Mouse (Mus musculus) left cerebral cortex, adult 2 months (tissue): ENCODE data around the gene Chst12. TPM values are rescaled to one million over a fixed set of nuclear protein-coding genes. Genes with fewer than 3 reads are reported as not detected.
"Not testable (repeated sequence)": the region's sequence is repeated elsewhere in the genome, so short reads cannot be mapped to it uniquely, and the experiment has no call there.

Experiments
- DNase-seq, 2 experiments: peaks; one replicate each; pipeline ENCODE4 v3.0.0; 2021 to 2022; ENCODE audit warnings: low spot score in 2 of 2, mixed read lengths in 1 of 2; ENCODE audit errors: extremely low spot score in 1 of 2
- H3K27ac ChIP-seq: fragments of 200-600 bp; 2 replicates; pipeline ENCODE4 v1.8.1; 2022
- H3K4me3 ChIP-seq: fragments of 200-600 bp; 2 replicates; pipeline ENCODE4 v1.8.1; 2022
- CTCF ChIP-seq: fragments of 200-600 bp; IDR thresholded peaks from 2 replicates; pipeline ENCODE4 v1.8.1; 2022; ENCODE audit warnings: antibody characterized with exemption, mild to moderate bottlenecking, moderate library complexity
- intact Hi-C: fragments of 180-260 bp; cut with DNase I; formaldehyde crosslinking; loops from one replicate; pipeline ENCODE4 v1.15.1; 2025
- long read RNA-seq, 2 experiments: library from polyadenylated mRNA; stranded (forward); transcript quantifications; one replicate each; pipeline ENCODE4 v2.0.0; 2021; ENCODE audit warnings: borderline mapping rate in 2 of 2
- total RNA-seq, 2 experiments: library from RNA; stranded (reverse); gene quantifications; 2 replicates each; pipeline ENCODE4 v1.2.3; 2021

Gene Chst12
- 10 to 100 TPM; 16.2 to 17.5 TPM for total RNA-seq
- long read RNA-seq, experiment 1, transcript Chst12-201 (2 exons, 2,331 nt): major isoform, 29 of 35 reads
- long read RNA-seq, experiment 1, transcript Chst12-202 (2 exons, 766 nt): minor isoform, 5 of 35 reads
- long read RNA-seq, experiment 1, partial matches to known transcripts: 0 of 35 reads
- long read RNA-seq, experiment 1, other reads (novel, unspliced or antisense): 1 of 35 reads
- long read RNA-seq, experiment 2, transcript Chst12-201 (2 exons, 2,331 nt): major isoform, 19 of 22 reads
- long read RNA-seq, experiment 2, partial matches to known transcripts: 0 of 22 reads
- long read RNA-seq, experiment 2, other reads (novel, unspliced or antisense): 2 of 22 reads

DNA sequence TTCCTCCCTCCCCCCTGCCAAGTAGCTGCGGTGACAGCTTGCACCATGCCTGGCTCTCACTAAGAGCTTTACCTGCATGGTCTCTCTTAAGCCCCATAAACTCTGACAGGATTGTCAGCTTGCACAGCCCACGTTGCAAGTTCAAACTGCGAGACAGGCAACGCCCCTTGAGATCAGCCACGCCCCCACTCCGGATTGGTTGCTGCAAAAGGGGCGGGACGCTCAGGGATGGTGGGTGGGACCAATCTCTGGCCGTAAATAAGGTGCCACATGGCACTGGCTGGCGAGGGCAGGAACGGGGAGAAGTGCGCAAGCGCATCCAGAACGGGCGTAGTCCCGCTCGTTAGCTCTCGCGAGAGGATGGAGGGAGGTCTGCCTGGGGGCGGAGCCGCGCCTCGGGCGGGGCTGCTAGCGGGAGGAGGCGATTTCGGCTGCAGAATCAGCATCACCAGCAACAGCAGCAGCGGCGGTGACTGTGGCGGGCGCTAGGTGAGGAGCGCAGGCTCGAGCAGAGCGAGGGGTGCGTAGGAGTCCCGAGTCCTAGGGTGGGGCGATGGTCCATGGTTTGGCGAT lies at the start of gene Chst12:
Gene Chst12, plus strand, starts transcription at position 343 of the 573 bp plus-strand sequence.
- H3K27ac ChIP-seq: peak within 1 kb of the TSS; percentile 80
- peak within 1 kb of the TSS; percentile 54 for H3K4me3 ChIP-seq
- no peak for TF ChIP-seq CTCF
- peak; percentile 99 for DNase-seq
- intact Hi-C loops: loop anchor here (2.0 kb wide), 1 partner anchor 86 kb away; the partner anchor contains the start of gene Eif3b

DNA sequence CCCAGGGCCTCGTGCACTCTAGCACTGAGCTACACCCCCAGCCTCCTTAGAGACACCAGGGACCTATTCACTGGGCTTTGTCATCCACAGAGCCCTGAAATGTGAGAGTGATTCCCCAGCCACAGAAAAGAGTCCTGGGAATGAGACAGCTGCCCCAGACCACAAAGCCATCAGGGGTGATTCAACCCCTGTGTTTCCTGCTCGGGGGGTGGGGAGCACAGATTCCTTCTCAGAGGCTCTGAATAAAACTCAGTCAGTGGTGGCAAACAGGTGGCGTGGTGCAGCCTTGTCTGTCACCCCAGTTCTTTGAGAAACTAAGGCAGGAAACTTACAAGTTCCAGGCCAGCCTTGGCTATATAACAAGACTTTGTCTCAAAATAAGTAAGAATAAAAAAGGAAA lies 43.9 kb upstream of the Chst12 start:
- intact Hi-C loops: no loop called here
- no peak for TF ChIP-seq CTCF
- no peak for DNase-seq
- H3K4me3 ChIP-seq: no peak overlapping the region
- H3K27ac ChIP-seq: no peak overlapping the region

DNA sequence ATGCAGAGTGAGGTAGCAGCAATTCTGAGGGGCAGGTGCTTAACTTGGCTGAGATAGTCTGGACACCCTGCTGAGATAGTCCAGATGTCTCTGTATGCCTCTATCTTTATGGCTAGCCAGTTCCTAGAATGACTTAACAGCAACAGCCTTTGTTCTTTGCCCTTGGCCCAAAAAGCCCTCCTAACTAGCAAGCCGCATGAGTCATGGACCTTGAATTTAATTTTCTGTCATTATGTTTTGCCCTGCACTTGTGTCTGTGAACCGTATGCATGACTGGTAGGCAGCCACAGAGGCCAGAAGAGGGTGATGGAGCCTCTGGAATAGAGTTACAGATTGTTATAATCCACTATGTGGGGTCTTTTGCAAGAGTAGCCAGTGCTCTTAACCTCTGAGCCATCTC lies 42.2 kb upstream of the Chst12 start:
- H3K4me3 ChIP-seq, DNase-seq, H3K27ac ChIP-seq, intact Hi-C loops: not testable (repeated sequence)

DNA sequence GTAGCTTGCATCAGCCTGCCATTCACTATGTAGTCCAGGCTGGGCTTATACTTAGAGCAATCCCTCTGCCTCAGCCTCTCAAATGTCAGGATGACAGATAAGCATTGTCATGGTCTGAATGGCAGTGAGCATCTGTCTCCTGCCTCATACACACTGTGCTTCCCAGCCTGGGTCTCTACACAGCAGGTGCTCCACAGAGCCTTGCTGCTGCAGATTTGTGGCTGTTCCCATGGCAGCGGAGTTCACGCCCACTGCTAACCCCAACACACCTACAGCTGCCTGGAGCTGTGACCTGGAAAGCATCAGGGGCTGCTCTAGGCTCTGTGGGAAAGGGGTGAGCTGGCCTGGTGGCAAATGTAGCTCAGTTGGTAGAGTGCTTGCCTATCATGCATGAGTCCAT lies 40.4 kb upstream of the Chst12 start:
- no peak overlapping the region for H3K27ac ChIP-seq
- TF ChIP-seq CTCF: no peak
- DNase-seq: no peak
- no peak overlapping the region for H3K4me3 ChIP-seq
- intact Hi-C loops: no loop called here

DNA sequence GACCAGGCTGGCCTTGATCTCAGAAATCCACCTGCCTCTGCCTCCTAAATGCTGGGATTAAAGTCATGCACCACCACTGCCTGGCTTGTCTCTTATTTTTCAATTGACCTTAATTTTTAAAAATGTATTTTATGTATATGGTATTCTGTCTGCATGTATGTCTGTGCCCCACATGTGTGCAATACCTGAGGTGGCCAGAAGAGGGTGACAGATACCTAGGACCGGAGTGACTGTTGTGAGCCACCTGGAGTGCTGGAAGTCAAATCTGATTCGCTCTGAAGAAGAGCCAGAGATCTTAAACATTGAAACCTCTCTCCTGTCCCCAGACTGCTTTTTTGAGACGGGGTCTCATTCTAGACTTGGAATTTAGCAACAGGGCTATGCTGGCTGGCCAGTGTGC lies 33.0 kb upstream of the Chst12 start:
- intact Hi-C loops: no loop called here
- DNase-seq: no peak
- Histone ChIP-seq H3K27ac (no peak overlapping the region), H3K4me3 (no peak overlapping the region)
- peak; percentile 13 for TF ChIP-seq CTCF

DNA sequence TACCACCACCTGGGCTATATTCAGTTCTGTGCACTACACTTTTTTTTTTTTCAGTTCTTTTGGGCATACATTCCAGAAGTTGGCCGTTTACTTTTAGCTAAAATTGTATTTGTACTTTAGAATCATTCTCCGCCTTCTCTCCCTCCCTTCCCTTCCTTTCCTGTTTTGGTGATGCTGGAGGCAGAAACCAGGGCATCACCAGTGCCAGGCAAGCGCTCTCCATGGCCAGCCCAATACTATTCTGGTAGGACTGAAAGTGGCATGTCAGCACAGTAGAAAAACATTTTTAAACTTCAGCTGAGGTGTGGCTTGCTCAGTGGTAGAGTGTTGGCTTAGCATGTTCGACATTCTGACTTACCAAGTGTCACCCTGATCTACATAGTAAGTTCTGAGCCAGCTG lies 23.9 kb upstream of the Chst12 start:
- DNase-seq: no peak
- no peak overlapping the region for H3K4me3 ChIP-seq
- no peak for TF ChIP-seq CTCF
- H3K27ac ChIP-seq: no peak overlapping the region
- intact Hi-C loops: no loop called here

DNA sequence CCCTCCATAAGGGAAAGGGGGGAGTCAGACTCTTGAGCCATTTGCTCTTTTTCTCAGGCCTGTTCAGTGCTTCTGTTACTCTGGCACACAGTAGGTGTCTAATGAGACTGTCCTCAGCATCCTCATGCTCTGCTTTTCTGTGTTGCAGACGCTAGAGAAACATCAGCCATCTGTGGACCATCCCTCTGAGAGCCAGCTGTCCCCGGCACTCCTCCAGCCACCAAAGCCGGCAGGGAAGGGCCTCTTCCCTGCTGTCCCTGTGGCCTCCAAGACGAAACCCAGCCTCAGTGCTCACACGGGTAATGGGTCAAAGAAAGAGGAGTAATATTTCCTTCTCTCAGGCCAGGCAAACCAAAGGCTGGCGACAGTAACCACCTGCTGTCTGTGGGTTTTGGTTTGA lies 14.2 kb upstream of the Chst12 start:
- Histone ChIP-seq H3K4me3 (no peak overlapping the region), H3K27ac (no peak overlapping the region)
- intact Hi-C loops: no loop called here
- no peak for DNase-seq
- no peak for TF ChIP-seq CTCF

DNA sequence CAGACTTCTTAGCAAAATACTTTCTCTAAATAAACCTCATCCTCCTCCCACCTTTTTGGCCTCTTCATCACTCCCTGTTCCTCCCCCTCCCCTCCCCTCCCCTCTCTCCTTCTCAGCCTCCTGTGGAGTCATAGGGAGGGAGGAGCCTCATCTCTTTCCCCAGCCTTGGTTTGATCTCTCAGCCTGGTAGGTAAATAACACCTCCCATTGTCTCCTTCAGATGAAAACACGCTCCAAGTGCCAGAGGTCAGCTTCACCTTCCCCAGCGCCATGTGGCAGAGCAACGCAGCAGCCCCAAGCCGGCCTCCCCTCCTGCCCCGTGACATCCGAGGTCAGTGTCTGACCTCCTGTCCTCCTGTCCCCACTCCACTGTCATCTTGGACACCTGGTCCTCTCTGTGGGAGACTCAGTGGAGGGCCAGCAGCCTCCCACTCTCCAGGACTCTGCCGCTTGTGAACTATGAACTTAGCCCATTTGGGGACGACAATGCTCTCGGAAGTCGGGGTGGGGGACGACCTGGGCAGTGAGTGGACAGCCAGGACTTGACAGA lies 12.6 kb upstream of the Chst12 start:
- no peak for TF ChIP-seq CTCF
- intact Hi-C loops: no loop called here
- no peak for DNase-seq
- no peak overlapping the region for H3K27ac ChIP-seq
- no peak overlapping the region for H3K4me3 ChIP-seq

DNA sequence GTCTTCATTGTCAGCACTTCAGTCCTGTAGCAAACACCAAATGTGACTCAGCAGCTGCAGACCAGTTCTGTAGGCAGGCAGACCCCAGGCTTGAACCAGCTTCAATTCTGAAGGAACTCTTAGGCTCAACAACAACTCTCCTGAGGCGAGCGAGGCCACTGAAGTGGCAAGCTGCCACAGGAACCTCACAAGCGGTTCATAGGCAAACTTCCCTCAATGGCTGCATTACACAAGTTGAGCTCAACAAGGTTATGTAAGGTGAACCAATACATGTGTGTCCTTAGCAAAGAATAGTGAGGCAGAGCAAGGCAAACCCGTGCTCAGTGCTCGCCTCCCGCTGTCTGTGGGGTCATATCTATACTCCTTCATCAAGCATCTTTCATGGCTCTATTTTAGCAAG lies 7.2 kb upstream of the Chst12 start:
- no peak for DNase-seq
- H3K27ac ChIP-seq: no peak overlapping the region
- H3K4me3 ChIP-seq: no peak overlapping the region
- TF ChIP-seq CTCF: no peak
- intact Hi-C loops: no loop called here

DNA sequence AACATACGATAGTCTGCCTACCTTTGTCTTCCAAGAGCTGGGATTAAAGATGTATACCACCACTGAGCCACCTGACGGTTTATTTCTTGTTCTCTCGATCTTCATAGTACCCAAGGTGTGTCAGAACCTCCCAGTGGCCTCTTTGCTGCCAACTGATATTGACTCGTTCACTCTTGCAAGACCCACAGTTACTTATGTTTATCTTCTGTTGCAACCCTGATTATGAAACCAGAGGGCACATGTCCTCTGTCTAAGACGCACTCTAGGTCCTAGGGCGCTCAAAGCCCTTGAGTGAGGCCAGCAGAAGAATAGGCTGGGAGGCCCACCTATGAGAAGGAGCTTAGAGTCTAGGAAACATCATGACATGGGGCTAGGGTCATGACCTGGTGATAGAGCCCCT lies 4.6 kb upstream of the Chst12 start:
- intact Hi-C loops: no loop called here
- Histone ChIP-seq H3K27ac (no peak overlapping the region), H3K4me3 (no peak overlapping the region)
- DNase-seq: no peak
- no peak for TF ChIP-seq CTCF

DNA sequence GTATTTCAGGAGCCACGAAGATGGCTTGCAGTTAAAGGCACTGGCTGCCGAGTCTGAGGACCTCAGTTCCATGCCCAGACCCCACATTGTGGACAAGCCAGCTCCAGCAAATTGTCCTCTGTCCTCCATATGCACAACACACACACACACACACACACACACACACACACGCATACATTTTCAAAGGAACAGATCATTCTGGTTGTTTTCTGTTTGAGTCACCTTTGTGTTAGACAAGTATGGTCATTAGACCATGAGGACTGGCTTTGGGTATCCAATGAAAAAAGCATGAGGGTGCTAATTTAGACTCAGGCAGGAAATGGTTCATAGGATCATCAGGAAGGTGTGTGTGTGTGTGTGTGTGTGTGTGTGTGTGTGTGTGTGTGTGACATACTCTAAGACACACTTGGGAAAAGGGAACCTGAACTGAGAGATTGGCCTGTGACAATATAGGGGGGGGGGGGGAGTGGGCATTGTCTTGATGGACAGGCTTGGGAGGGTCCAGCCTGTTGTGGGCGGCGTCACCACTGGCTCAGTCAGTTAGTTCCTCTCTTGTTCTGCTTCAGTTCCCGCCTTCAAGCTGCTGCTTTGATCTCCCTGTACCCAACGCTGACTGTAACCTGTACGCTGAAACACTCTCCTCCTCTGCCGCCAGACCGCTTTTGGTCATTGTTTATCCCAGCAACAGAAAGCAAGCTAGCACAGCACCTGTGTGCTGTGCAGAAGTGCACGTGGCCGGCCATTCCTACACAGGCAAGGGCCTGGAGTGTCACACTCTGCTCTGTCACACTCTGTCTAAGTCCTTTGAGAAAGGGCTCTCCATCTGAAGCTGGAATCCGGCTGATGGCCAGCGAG lies 3.1 kb upstream of the Chst12 start:
- intact Hi-C loops: no loop called here
- no peak for TF ChIP-seq CTCF
- H3K4me3 ChIP-seq: no peak overlapping the region
- H3K27ac ChIP-seq: no peak overlapping the region
- DNase-seq: no peak

DNA sequence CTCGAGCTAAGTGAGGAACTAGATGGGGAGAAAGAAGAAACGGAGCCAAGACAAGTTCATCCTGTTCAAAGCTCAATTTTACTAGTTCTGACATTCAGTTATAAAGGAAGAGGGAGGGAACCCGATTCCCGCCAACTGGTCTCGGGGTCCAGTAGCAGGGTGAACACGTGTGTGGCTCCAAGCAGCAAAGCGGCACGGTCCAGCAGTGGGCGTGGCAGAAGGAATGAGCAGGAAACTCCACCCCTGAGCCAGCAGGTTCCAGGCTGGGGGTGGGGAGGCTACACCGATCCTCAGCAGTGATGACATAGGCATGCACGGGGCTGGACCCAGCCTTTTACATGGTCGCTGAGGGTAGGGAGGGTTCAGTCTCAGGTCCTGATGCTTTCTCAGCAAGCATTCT lies 2.4 kb upstream of the Chst12 start:
- intact Hi-C loops, DNase-seq, H3K27ac ChIP-seq, H3K4me3 ChIP-seq: not testable (repeated sequence)
